Mouse (Mus musculus) adrenal gland, postnatal 36 days (tissue): ENCODE results near the gene Mafk. TPM values are rescaled to one million over a fixed set of nuclear protein-coding genes. Genes with fewer than 3 reads are reported as not detected.

ENCODE experiments used
- DNase-seq, 2 experiments: peaks; one replicate each; pipeline ENCODE4 v3.0.0; 2021; ENCODE audit warnings: mixed read lengths in 1 of 2
- total RNA-seq, 2 experiments: library from RNA; stranded (reverse); gene quantifications; 2 replicates each; pipeline ENCODE4 v1.2.3; 2021

Gene Mafk
- total RNA-seq, 2 experiments from 2014 or later: 31.2 to 45.8 TPM

GRCm38 (mm10) chr5:139796001-139796620 is 4.8 kb downstream of the Mafk start:
- DNase-seq: no peak

- peak; percentile 93 for DNase-seq
Measured at GRCm38 (mm10) chr5:139796900-139797299, 5.6 kb downstream of the Mafk start.

GRCm38 (mm10) chr5:139797473-139798167 is 6.3 kb downstream of the Mafk start:
- DNase-seq: peak; percentile 91 to 92

- peak in 1 of 2 experiments; percentile 47 for DNase-seq
Measured at GRCm38 (mm10) chr5:139798168-139798900, 7.0 kb downstream of the Mafk start.

GRCm38 (mm10) chr5:139799041-139799440 is 7.7 kb downstream of the Mafk start:
- DNase-seq: no peak

GRCm38 (mm10) chr5:139799801-139800590 is 8.7 kb downstream of the Mafk start:
- no peak for DNase-seq

- DNase-seq: no peak
Measured at GRCm38 (mm10) chr5:139801231-139801630, 9.9 kb downstream of the Mafk start.

- no peak for DNase-seq
Measured at GRCm38 (mm10) chr5:139801880-139802279, 10.6 kb downstream of the Mafk start.

- DNase-seq: no peak
Measured at GRCm38 (mm10) chr5:139803165-139803564, 11.9 kb downstream of the Mafk start.

- peak; percentile 50 to 71 for DNase-seq
Measured at GRCm38 (mm10) chr5:139803601-139804102, 12.3 kb downstream of the Mafk start.

GRCm38 (mm10) chr5:139804107-139804551 is 12.8 kb downstream of the Mafk start:
- no peak for DNase-seq

GRCm38 (mm10) chr5:139804573-139805111 is 13.3 kb downstream of the Mafk start:
- no peak for DNase-seq

GRCm38 (mm10) chr5:139805924-139806323 is 14.6 kb downstream of the Mafk start:
- DNase-seq: no peak

- DNase-seq: no peak
Measured at GRCm38 (mm10) chr5:139809397-139809796, 18.1 kb downstream of the Mafk start.

GRCm38 (mm10) chr5:139811677-139812397 is 20.5 kb downstream of the Mafk start:
- DNase-seq: no peak

GRCm38 (mm10) chr5:139812398-139813125 is 21.2 kb downstream of the Mafk start:
- no peak for DNase-seq

- no peak for DNase-seq
Measured at GRCm38 (mm10) chr5:139813126-139813490, 21.8 kb downstream of the Mafk start.

- DNase-seq: no peak
Measured at GRCm38 (mm10) chr5:139813963-139814381, 22.7 kb downstream of the Mafk start.

GRCm38 (mm10) chr5:139815964-139816363 is 24.7 kb downstream of the Mafk start:
- peak; percentile 44 to 66 for DNase-seq

GRCm38 (mm10) chr5:139816445-139816844 is 25.1 kb downstream of the Mafk start:
- no peak for DNase-seq
